Mouse (Mus musculus): ENCODE results near the gene Mtor.

DNA sequence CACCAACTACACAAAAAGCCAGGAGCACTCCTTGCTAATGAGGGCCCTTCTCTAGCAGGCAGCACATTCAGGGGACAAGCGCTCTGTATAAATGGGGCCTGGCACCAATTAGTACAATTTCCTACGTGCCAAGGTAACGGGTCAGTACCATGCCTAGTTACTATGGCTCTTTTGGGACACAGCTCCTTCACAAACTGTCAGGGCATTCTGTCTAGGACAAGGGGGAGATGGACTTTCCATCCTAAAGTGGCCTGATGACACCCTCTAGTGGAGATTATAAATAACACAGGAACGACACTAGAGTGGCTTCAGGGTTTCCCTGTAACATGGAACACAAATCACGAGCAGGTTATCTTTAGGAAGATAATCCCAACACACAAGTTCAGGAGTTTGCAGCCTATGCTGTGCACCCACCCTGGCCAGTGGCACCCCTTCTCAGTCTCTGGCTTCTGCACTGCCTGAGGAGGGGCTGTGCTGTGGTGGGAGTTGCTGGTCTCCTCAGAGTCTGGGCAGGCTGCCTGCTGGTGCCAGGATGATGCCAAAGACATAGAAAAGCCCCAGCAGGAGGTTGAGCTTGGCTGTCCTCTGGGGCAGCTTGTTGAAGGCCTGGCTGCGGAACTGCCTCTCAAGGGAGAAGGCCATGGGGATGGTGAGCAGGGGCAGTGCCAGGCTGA lies 12.6 kb upstream of the Mtor start:
- TF ChIP-seq CTCF (IDR thresholded peaks at IDR 0.05; ENCODE audit: low read depth) (peak; percentile 51), EP300 (IDR thresholded peaks at IDR 0.05; ENCODE audit: low read depth) (no peak)
